Mouse (Mus musculus): ENCODE measurements at regions not wholly inside any gene's neighbourhood (a gene's known extent, or its start where the extent isn't known, plus 50 kb on each side); places are given as distances from the start of the nearest gene placed in this dataset.

DNA sequence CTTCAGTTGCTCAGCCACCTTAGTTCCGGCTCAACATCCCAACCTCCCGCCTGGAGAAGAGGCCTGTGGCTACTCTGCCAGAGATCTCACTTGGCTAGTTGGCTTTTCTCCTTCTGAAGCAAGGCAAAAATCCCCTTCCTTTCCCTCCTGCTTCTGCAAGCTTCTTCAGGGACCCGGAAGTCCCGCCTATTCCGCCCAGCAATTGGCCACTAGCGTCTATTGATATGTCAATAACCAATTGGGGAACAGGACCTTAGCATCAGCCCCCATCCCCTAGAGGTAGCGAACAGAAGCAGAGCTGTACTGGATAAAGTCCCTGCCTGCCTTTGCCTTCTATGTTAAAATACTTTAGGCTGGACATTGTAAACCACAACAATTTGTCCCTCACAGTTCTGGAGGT lies 243.3 kb downstream of the Rnf144b start:
- H3K27ac ChIP-seq (replicated peaks; ENCODE audit: low read depth, low read length), result no peak overlapping the region
- no peaks in the 10 kb centered on the region for H3K36me3 ChIP-seq (ENCODE audit: control insufficient read depth, insufficient read depth, low read length)
- ATAC-seq (ENCODE audit: low read depth), result no peak
- no peak overlapping the region for H3K4me2 ChIP-seq (ENCODE audit: low read depth, low read length)
- no peaks in the 10 kb centered on the region for H3K9me3 ChIP-seq (ENCODE audit: control insufficient read depth, low read length)
- no peaks in the 10 kb centered on the region for H3K4me1 ChIP-seq (ENCODE audit: control insufficient read depth, insufficient read depth, low read length)
- no peak for DNase-seq (ENCODE audit: low spot score)
- H3K4me3 ChIP-seq (ENCODE audit: low read depth, low read length), result no peak overlapping the region
- H3K27me3 ChIP-seq (replicated peaks; ENCODE audit: control insufficient read depth, insufficient read depth, low read length), result no peaks in the 10 kb centered on the region
- 77% methylated on average over 7 of the region's 7 CpGs for WGBS
- H3K9ac ChIP-seq (ENCODE audit: low read depth, low read length), result no peak overlapping the region

DNA sequence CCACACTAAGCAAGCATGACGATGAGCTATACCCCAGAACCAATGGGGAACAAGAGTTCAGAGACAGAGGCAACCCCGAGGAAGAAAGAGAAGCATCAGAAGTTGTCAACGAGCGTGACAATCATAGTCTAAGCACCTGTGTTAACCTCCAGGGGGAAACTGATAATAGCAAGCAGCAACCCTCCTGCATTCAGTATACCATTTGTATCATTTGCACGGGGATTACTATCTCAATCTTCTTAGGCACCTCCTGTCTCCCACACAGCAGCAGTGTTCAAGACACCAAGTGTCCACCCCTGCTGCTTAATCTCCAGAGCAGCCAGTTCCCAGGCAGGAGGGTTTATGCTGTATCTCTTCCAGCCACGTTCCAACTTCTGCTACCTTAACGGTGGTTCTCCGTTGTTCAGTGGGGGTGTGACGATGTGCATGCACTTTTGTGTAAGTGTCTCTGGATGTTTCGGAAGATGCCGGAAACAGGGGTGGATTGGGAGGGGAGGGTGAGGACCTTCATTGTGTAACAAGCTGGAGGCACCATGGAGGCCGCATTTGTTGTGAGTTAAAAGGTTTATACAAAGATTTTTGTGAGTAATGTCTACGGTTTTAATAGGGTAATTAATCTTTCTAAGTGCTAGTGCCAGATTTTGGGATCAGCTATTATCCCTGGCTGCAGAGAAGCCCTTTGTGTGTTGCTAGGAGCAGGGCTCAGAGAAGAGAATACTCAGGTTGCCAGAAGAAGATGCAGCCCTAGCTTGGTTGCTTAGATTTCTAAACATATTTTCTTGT lies 245.8 kb downstream of the Rnf144b start:
- Histone ChIP-seq H3K27ac (replicated peaks; ENCODE audit: low read depth, low read length) (no peak overlapping the region), H3K9ac (ENCODE audit: low read depth, low read length) (no peak overlapping the region), H3K9me3 (ENCODE audit: control insufficient read depth, low read length) (no peaks in the 10 kb centered on the region), H3K4me3 (ENCODE audit: low read depth, low read length) (no peak overlapping the region), H3K4me1 (ENCODE audit: control insufficient read depth, insufficient read depth, low read length) (no peaks in the 10 kb centered on the region), H3K36me3 (ENCODE audit: control insufficient read depth, insufficient read depth, low read length) (no peaks in the 10 kb centered on the region), H3K27me3 (replicated peaks; ENCODE audit: control insufficient read depth, insufficient read depth, low read length) (no peaks in the 10 kb centered on the region), H3K4me2 (ENCODE audit: low read depth, low read length) (no peak overlapping the region)
- WGBS, result 61% methylated on average over 13 of the region's 13 CpGs
- DNase-seq (ENCODE audit: low spot score), result no peak
- no peak for ATAC-seq (ENCODE audit: low read depth)

- 79% methylated on average over 1 of the region's 1 CpGs for WGBS
- Histone ChIP-seq H3K27me3 (replicated peaks; ENCODE audit: control insufficient read depth, insufficient read depth, low read length) (no peaks in the 10 kb centered on the region), H3K9ac (ENCODE audit: low read depth, low read length) (no peak overlapping the region), H3K4me2 (ENCODE audit: low read depth, low read length) (no peak overlapping the region), H3K4me1 (ENCODE audit: control insufficient read depth, insufficient read depth, low read length) (no peaks in the 10 kb centered on the region), H3K27ac (replicated peaks; ENCODE audit: low read depth, low read length) (no peak overlapping the region), H3K4me3 (ENCODE audit: low read depth, low read length) (no peak overlapping the region), H3K36me3 (ENCODE audit: control insufficient read depth, insufficient read depth, low read length) (no peaks in the 10 kb centered on the region), H3K9me3 (ENCODE audit: control insufficient read depth, low read length) (no peaks in the 10 kb centered on the region)
- no peak for ATAC-seq (ENCODE audit: low read depth)
- DNase-seq (ENCODE audit: low spot score), result no peak
Measured at GRCm38 (mm10) chr13:47374583-47374982, 252.1 kb downstream of the Rnf144b start.

DNA sequence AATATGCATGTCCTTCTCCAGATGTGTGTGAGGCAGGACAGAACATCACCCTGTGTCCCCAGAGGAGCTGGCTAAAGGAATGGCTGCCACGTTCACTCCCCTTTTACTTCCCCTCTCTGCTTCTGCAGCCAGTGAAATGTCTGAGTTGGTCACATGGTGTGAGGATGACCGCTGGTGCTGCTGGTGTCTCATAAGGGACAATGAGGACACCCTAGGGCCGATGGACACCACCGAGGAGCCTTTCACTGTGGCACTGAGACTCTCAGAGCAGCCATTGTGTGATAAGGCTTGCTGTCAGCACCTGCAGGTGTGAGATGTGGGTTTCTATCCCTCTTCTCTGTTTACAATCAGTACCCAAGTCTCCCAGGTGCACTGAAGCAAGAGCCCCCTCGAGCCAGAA lies 268.6 kb downstream of the Rnf144b start:
- 50% methylated on average over 5 of the region's 5 CpGs for WGBS
- ATAC-seq (ENCODE audit: low read depth) (no peak), DNase-seq (ENCODE audit: low spot score) (no peak)
- Histone ChIP-seq H3K36me3 (ENCODE audit: control insufficient read depth, insufficient read depth, low read length) (no peaks in the 10 kb centered on the region), H3K9ac (ENCODE audit: low read depth, low read length) (no peak overlapping the region), H3K27ac (replicated peaks; ENCODE audit: low read depth, low read length) (no peak overlapping the region), H3K4me1 (ENCODE audit: control insufficient read depth, insufficient read depth, low read length) (no peaks in the 10 kb centered on the region), H3K9me3 (ENCODE audit: control insufficient read depth, low read length) (no peaks in the 10 kb centered on the region), H3K27me3 (replicated peaks; ENCODE audit: control insufficient read depth, insufficient read depth, low read length) (no peaks in the 10 kb centered on the region), H3K4me3 (ENCODE audit: low read depth, low read length) (no peak overlapping the region), H3K4me2 (ENCODE audit: low read depth, low read length) (no peak overlapping the region)

GRCm38 (mm10) chr13:47397726-47398350 lies 275.4 kb downstream of the Rnf144b start:
- H3K9ac ChIP-seq (ENCODE audit: low read depth, low read length), result no peak overlapping the region
- no peak overlapping the region for H3K4me2 ChIP-seq (ENCODE audit: low read depth, low read length)
- ATAC-seq (ENCODE audit: low read depth) (peak; percentile 47; the same call in 1 of the 2 replicates), DNase-seq (ENCODE audit: low spot score) (peak; percentile 41)
- no peak overlapping the region for H3K27ac ChIP-seq (replicated peaks; ENCODE audit: low read depth, low read length)
- no peaks in the 10 kb centered on the region for H3K4me1 ChIP-seq (ENCODE audit: control insufficient read depth, insufficient read depth, low read length)
- no peaks in the 10 kb centered on the region for H3K36me3 ChIP-seq (ENCODE audit: control insufficient read depth, insufficient read depth, low read length)
- H3K4me3 ChIP-seq (ENCODE audit: low read depth, low read length), result no peak overlapping the region
- no peaks in the 10 kb centered on the region for H3K27me3 ChIP-seq (replicated peaks; ENCODE audit: control insufficient read depth, insufficient read depth, low read length)
- WGBS, result 75% methylated on average over 8 of the region's 8 CpGs
- H3K9me3 ChIP-seq (ENCODE audit: control insufficient read depth, low read length), result no peaks in the 10 kb centered on the region

GRCm38 (mm10) chr13:47398976-47399375 lies 276.5 kb downstream of the Rnf144b start:
- ATAC-seq (ENCODE audit: low read depth) (no peak), DNase-seq (ENCODE audit: low spot score) (peak; percentile 7)
- H3K27ac ChIP-seq (replicated peaks; ENCODE audit: low read depth, low read length), result no peak overlapping the region
- H3K4me2 ChIP-seq (ENCODE audit: low read depth, low read length), result no peak overlapping the region
- no peak overlapping the region for H3K4me3 ChIP-seq (ENCODE audit: low read depth, low read length)
- H3K27me3 ChIP-seq (replicated peaks; ENCODE audit: control insufficient read depth, insufficient read depth, low read length), result no peaks in the 10 kb centered on the region
- no peaks in the 10 kb centered on the region for H3K4me1 ChIP-seq (ENCODE audit: control insufficient read depth, insufficient read depth, low read length)
- no peaks in the 10 kb centered on the region for H3K36me3 ChIP-seq (ENCODE audit: control insufficient read depth, insufficient read depth, low read length)
- H3K9me3 ChIP-seq (ENCODE audit: control insufficient read depth, low read length), result no peaks in the 10 kb centered on the region
- no peak overlapping the region for H3K9ac ChIP-seq (ENCODE audit: low read depth, low read length)
- 82% methylated on average over 5 of the region's 5 CpGs for WGBS

GRCm38 (mm10) chr13:47413261-47413660 lies 290.8 kb downstream of the Rnf144b start:
- H3K27me3 ChIP-seq (replicated peaks; ENCODE audit: control insufficient read depth, insufficient read depth, low read length), result no peaks in the 10 kb centered on the region
- no peak overlapping the region for H3K4me2 ChIP-seq (ENCODE audit: low read depth, low read length)
- no peak overlapping the region for H3K4me3 ChIP-seq (ENCODE audit: low read depth, low read length)
- H3K4me1 ChIP-seq (ENCODE audit: control insufficient read depth, insufficient read depth, low read length), result no peaks in the 10 kb centered on the region
- no peak overlapping the region for H3K27ac ChIP-seq (replicated peaks; ENCODE audit: low read depth, low read length)
- H3K36me3 ChIP-seq (ENCODE audit: control insufficient read depth, insufficient read depth, low read length), result no peaks in the 10 kb centered on the region
- 91% methylated on average over 3 of the region's 3 CpGs for WGBS
- no peaks in the 10 kb centered on the region for H3K9me3 ChIP-seq (ENCODE audit: control insufficient read depth, low read length)
- ATAC-seq (ENCODE audit: low read depth), result no peak
- H3K9ac ChIP-seq (ENCODE audit: low read depth, low read length), result no peak overlapping the region
- DNase-seq (ENCODE audit: low spot score), result no peak

GRCm38 (mm10) chr13:47413940-47414339 lies 291.5 kb downstream of the Rnf144b start:
- H3K36me3 ChIP-seq (ENCODE audit: control insufficient read depth, insufficient read depth, low read length), result no peaks in the 10 kb centered on the region
- no peak overlapping the region for H3K27ac ChIP-seq (replicated peaks; ENCODE audit: low read depth, low read length)
- H3K9ac ChIP-seq (ENCODE audit: low read depth, low read length), result no peak overlapping the region
- 82% methylated on average over 9 of the region's 9 CpGs for WGBS
- H3K27me3 ChIP-seq (replicated peaks; ENCODE audit: control insufficient read depth, insufficient read depth, low read length), result no peaks in the 10 kb centered on the region
- no peaks in the 10 kb centered on the region for H3K4me1 ChIP-seq (ENCODE audit: control insufficient read depth, insufficient read depth, low read length)
- H3K4me2 ChIP-seq (ENCODE audit: low read depth, low read length), result no peak overlapping the region
- DNase-seq (ENCODE audit: low spot score) (no peak), ATAC-seq (ENCODE audit: low read depth) (no peak)
- no peak overlapping the region for H3K4me3 ChIP-seq (ENCODE audit: low read depth, low read length)
- H3K9me3 ChIP-seq (ENCODE audit: control insufficient read depth, low read length), result no peaks in the 10 kb centered on the region
